Mouse (Mus musculus): ENCODE data around the gene Pfdn6. TPM values are rescaled to one million over a fixed set of nuclear protein-coding genes. Genes with fewer than 3 reads are reported as not detected.
A peak's percentile ranks its signal among the peaks of the same experiment; 100 is the strongest.
"Not testable (repeated sequence)": the region's sequence is repeated elsewhere in the genome, so short reads cannot be mapped to it uniquely, and the experiment has no call there.

Pfdn6 gene
- total RNA-seq, 2 experiments from 2014 or later = 62.7 to 73.7 TPM

GRCm38 (mm10) chr17:33903911-33904651 is 36.1 kb downstream of the Pfdn6 start:
- intact Hi-C loops (cut with DNase I); DNase-seq: not testable (repeated sequence)

- intact Hi-C loops (cut with DNase I) = no loop called here
- DNase-seq = no peak
Measured at GRCm38 (mm10) chr17:33902491-33902890, 37.7 kb downstream of the Pfdn6 start.

DNA sequence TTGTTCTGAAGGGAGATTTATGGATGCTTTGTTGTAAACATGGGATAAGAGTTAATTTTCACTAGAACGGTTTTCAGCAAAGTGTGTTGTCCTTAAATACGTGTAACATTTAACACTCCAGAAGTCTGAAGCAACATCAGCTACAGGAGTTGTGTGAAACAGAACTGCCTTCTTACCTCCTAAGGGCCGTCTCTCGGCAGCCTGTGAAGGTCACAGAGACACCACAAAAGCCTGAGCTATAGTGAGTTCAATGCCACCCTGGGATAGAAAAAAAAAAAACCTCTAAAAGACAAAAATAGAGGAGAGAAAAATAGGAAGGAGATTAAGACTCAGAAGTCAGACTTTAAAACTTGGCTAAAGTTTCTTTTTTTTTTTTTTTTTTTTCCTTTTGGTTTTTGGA is 38.1 kb downstream of the Pfdn6 start:
- DNase-seq = no peak
- intact Hi-C loops (cut with DNase I) = no loop called here

DNA sequence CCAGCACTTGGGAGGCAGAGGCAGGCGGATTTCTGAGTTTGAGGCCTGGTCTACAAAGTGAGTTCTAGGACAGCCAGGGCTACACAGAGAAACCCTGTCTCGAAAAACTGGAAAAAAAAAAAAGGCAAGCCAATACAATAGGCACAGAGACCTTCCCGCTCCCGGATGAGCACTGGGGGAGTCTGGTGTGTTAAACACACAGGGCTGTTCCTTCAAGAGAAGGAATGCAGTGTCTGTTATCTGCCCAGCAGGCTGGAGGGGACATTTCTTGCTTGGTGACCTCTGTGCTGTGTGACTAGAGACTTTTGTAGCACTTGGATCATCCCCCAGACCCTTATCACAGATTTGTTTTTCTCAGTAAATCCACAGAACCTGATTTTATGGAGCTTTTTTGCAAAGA is 38.5 kb downstream of the Pfdn6 start:
- DNase-seq = no peak
- intact Hi-C loops (cut with DNase I) = no loop called here

DNA sequence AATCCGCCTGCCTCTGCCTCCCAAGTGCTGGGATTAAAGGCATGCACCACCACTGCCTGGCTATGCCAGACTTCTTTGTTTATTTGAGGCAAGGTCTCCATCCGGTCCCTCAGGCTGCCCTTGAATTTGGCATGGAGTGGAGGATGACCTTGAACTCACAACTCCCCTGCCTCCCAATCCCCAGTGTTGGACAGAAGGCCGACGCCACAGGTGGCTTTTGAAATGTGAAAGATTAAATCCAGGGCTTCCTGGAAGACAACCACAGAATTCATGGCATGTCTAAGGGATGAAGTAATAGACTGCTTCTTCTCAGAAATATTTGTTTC is 39.2 kb downstream of the Pfdn6 start:
- intact Hi-C loops (cut with DNase I) = no loop called here

GRCm38 (mm10) chr17:33900281-33900988 is 39.7 kb downstream of the Pfdn6 start:
- intact Hi-C loops (cut with DNase I) = no loop called here
- no peak for DNase-seq

More for the DNA sequence above, 39.2 kb downstream of the Pfdn6 start:
- no peak for DNase-seq

DNA sequence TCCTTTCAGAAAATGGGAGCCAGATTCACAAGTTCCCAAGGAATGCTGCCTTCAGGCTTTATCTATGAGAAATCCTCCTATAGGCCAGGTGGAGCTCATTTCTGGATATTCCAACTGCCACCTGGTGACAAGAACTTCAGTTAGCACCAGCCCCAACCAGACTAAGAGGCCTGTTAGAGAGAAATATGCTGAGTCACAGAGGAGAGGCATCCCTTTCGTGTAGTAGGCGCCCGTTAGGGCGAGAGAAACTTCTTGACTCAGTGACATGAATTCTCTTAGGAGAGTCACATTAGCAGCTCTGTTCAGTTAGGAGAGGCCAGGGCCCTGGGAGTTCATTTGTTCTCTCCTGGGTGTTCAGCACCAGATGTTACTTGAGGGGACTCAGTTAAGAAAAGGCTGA is 40.5 kb downstream of the Pfdn6 start:
- intact Hi-C loops (cut with DNase I) = no loop called here
- DNase-seq = no peak

DNA sequence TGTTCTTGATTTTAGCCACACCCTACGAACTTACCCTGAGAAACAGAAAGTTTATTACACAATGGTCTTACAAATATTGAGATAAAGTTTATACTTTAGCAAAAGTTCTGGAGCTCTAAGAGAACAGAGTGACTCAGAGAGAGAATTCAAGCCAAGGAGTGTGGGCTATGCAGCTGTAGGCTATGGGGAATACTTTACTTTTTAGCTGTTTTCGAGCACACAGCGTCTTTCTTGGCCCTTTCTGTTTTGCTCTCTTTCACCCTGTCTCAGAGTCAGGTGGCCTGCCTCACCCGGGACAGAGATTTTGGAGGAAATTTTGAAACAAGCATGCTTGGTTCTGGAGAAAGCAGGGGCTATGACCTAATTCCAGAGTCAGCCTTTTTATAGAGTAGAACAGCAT is 42.0 kb downstream of the Pfdn6 start:
- intact Hi-C loops (cut with DNase I) = loop anchor here (1.0 kb wide), 1 partner anchor 23 kb away; no protein-coding TSS in a partner anchor
- not testable (repeated sequence) for DNase-seq

DNA sequence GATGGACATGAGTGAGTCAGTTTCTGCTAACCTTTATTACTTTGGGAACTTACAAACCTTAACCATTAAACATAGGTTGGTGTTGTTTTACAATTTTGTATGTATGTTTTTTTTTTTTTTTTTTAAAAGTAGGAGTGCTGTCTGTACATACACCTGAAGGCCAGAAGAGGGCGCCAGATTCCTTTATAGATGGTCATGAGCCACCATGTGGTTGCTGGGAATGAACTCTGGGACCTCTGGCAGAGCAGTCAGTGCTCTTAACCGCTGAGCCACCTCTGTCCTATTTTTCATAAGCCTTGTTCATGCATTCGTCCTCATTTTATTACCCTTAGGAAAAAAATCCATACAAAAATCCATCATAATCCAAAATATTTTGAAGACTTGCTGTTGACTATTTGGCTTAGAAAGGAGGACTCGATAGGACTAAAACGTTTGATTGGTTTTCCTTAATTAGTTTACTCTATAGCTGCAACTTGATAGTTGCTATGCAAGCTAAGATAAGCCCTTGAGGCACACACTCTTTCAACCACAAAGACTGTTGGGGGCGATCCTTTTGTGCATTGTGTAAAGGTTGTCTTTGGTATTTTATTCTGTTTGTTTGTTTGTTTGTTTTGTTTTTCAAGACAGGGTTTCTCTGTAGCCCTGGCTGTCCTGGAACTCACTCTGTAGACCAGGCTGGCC is 42.9 kb downstream of the Pfdn6 start:
- DNase-seq = peak in 1 of 2 experiments; percentile 55
- intact Hi-C loops (cut with DNase I) = no loop called here

GRCm38 (mm10) chr17:33893011-33893410 is 47.1 kb downstream of the Pfdn6 start:
- DNase-seq; intact Hi-C loops (cut with DNase I): not testable (repeated sequence)

DNA sequence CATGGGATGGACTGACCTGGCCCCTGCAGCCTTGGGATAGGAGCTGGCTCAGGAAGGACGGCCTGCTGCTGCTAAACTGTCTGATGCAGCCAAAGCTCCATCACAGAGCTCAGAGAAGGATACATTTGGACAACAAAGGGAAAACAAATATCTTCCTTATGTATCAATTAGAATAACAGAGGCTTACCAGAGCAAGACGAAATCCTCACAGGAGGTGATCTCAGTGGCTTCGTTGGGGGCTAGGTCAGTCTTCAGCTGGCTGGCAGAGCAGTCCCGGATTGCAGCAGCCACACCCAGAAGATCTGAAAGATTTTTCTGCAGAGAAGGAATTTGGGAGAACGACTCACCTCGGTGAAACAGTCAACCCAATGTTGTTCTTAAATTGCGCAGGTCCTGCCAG is 47.7 kb downstream of the Pfdn6 start:
- no peak for DNase-seq
- intact Hi-C loops (cut with DNase I) = no loop called here

DNA sequence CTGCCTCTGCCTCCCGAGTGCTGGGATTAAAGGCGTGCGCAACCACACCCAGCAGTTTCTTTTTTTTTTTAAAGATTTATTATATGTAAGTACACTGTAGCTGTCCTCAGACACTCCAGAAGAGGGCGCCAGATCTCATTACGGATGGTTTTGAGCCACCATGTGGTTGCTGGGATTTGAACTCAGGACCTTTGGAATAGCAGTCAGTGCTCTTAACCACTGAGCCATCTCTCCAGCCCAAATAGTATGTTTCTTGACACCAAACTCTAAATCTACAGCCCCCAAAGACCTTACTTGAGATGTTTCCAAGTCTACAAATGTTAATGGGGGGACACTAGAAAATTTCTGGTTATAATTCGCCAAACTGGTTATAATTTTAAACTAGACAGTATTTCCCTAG is 48.3 kb downstream of the Pfdn6 start:
- intact Hi-C loops (cut with DNase I) = not testable (repeated sequence)

GRCm38 (mm10) chr17:33891357-33891756 is 48.8 kb downstream of the Pfdn6 start:
- no peak for DNase-seq
- intact Hi-C loops (cut with DNase I) = no loop called here

More for the DNA sequence above, 48.3 kb downstream of the Pfdn6 start:
- DNase-seq = not testable (repeated sequence)

DNA sequence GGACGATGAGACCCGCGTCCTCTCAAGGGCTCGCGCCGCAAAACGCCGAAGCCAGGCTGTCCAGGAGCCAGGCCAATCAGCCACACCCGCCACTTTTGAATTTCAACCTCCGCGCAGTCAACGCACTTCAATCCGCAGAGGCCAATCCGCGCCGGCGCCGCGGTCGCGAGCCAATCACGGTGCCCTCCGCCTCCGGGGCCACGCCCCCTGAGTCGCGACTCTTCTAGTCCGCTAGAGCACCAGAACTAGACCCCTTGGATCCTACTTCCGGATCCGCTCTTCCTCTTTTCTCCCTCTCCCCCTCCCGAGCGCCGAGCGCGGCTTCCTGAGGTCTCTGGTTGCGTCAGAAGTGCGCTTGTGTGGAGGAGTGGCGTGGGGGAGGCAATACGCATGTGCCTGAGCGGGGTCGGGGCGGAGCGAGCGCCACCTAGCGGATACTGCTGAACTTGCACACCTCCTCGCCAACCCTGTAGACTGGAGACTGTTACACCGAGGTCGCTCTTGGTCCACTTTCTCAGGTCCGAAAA is 49.5 kb downstream of the Pfdn6 start, which contains the start of gene Kifc1:
TSS of gene Kifc1 (minus strand) at position 129 of the 527 bp plus-strand sequence.
- DNase-seq = peak; percentile 99
- intact Hi-C loops (cut with DNase I) = no loop called here

GRCm38 (mm10) chr17:33889941-33890532 is 50.1 kb downstream of the Pfdn6 start:
- DNase-seq; intact Hi-C loops (cut with DNase I): not testable (repeated sequence)

Other genes with a start within 250 kb of the Pfdn6 start
- 100 to 1,000 TPM; 160 to 167 TPM for gene March2, start 221.7 kb downstream of the Pfdn6 start, total RNA-seq (2021)
- gene Rab11b, start 179.8 kb downstream of the Pfdn6 start, total RNA-seq (2021) = 100 to 1,000 TPM; 271 to 275 TPM
- gene Angptl4, start 158.5 kb downstream of the Pfdn6 start, total RNA-seq (2021) = 10 to 100 TPM; 20.5 to 31.6 TPM
- gene Kank3, start 129.8 kb downstream of the Pfdn6 start, total RNA-seq (2021) = 100 to 1,000 TPM in 1 of 2 experiments, 10 to 100 TPM in 1; 96.9 to 104 TPM
- 100 to 1,000 TPM; 736 to 815 TPM for gene Rps28, start 115.8 kb downstream of the Pfdn6 start, total RNA-seq (2021)
- 100 to 1,000 TPM; 544 to 555 TPM for gene Ndufa7, start 115.8 kb downstream of the Pfdn6 start, total RNA-seq (2021)
- 10 to 100 TPM; 25.0 to 26.6 TPM for gene Cd320, start 97.3 kb downstream of the Pfdn6 start, total RNA-seq (2021)
- gene Gm7029, start 66.5 kb downstream of the Pfdn6 start, total RNA-seq (2021) = not detected
- gene Kifc1, start 49.7 kb downstream of the Pfdn6 start, total RNA-seq (2021) = 1 to 10 TPM; 4.1 to 5.8 TPM
- not detected for gene Platr17, start 35.2 kb downstream of the Pfdn6 start, total RNA-seq (2021)
- 10 to 100 TPM; 11.3 to 13.7 TPM for gene Daxx, start 30.9 kb downstream of the Pfdn6 start, total RNA-seq (2021)
- gene Tapbp, start 24.4 kb downstream of the Pfdn6 start, total RNA-seq (2021) = 100 to 1,000 TPM in 1 of 2 experiments, 10 to 100 TPM in 1; 92.8 to 100 TPM
- gene Zbtb22, start 24.4 kb downstream of the Pfdn6 start, total RNA-seq (2021) = 10 to 100 TPM; 16.8 to 20.3 TPM
- gene Rgl2, start 10.8 kb downstream of the Pfdn6 start, total RNA-seq (2021) = 10 to 100 TPM; 54.7 to 58.6 TPM
- 10 to 100 TPM; 10.4 to 11.5 TPM for gene Wdr46, start 317 bp upstream of the Pfdn6 start, total RNA-seq (2021)
- 1 to 10 TPM; 2.2 to 2.9 TPM for gene B3galt4, start 11.1 kb upstream of the Pfdn6 start, total RNA-seq (2021)
- 10 to 100 TPM; 35.0 to 37.8 TPM for gene Vps52, start 15.5 kb upstream of the Pfdn6 start, total RNA-seq (2021)
- gene Rps18, start 15.7 kb upstream of the Pfdn6 start, total RNA-seq (2021) = 100 to 1,000 TPM; 417 to 479 TPM
- gene H2-K1, start 60.0 kb upstream of the Pfdn6 start, total RNA-seq (2021) = 10 to 100 TPM; 56.5 to 61.2 TPM
- gene Ring1, start 84.3 kb upstream of the Pfdn6 start, total RNA-seq (2021) = 10 to 100 TPM; 12.2 to 14.6 TPM
- gene H2-Ke6, start 87.7 kb upstream of the Pfdn6 start, total RNA-seq (2021) = 10 to 100 TPM; 80.6 to 88.2 TPM
- 10 to 100 TPM; 63.2 to 63.3 TPM for gene Slc39a7, start 91.3 kb upstream of the Pfdn6 start, total RNA-seq (2021)
- 10 to 100 TPM; 41.9 to 44.7 TPM for gene Rxrb, start 91.5 kb upstream of the Pfdn6 start, total RNA-seq (2021)
- gene Col11a2, start 99.1 kb upstream of the Pfdn6 start, total RNA-seq (2021) = 1 to 10 TPM; 1.5 to 2.7 TPM
- gene H2-Oa, start 152.0 kb upstream of the Pfdn6 start, total RNA-seq (2021) = under 1 TPM; 0.33 to 0.54 TPM
- 1 to 10 TPM; 3.5 to 4.0 TPM for gene H2-DMa, start 179.2 kb upstream of the Pfdn6 start, total RNA-seq (2021)
- 10 to 100 TPM; 93.2 to 99.4 TPM for gene Brd2, start 182.3 kb upstream of the Pfdn6 start, total RNA-seq (2021)
- gene H2-DMb2, start 203.0 kb upstream of the Pfdn6 start, total RNA-seq (2021) = 1 to 10 TPM in 1 of 2 experiments, under 1 TPM in 1; 0.96 to 1.6 TPM
- gene H2-DMb1, start 212.7 kb upstream of the Pfdn6 start, total RNA-seq (2021) = 1 to 10 TPM; 1.4 to 1.8 TPM
- gene Tap1, start 247.2 kb upstream of the Pfdn6 start, total RNA-seq (2021) = 1 to 10 TPM; 5.4 to 5.5 TPM
- 1 to 10 TPM; 6.5 to 7.2 TPM for gene Psmb9, start 247.4 kb upstream of the Pfdn6 start, total RNA-seq (2021)

Data from heart, postnatal 14 days (tissue).